Mouse (Mus musculus) gastrocnemius, postnatal 4 days (tissue): ENCODE data around the gene Nsun4. TPM values are rescaled to one million over a fixed set of nuclear protein-coding genes. Genes with fewer than 3 reads are reported as not detected.

ENCODE experiments used
- DNase-seq, 2 experiments: peaks; one replicate each; pipeline ENCODE4 v3.0.0; 2021 to 2022; ENCODE audit warnings: low spot score in 2 of 2, mixed read lengths in 2 of 2
- total RNA-seq, 2 experiments: library from RNA; stranded (reverse); gene quantifications; 2 replicates each; pipeline ENCODE4 v1.2.3; 2021

Gene Nsun4
- total RNA-seq, 2 experiments from 2014 or later: 15.0 TPM

GRCm38 (mm10) chr4:116048130-116048920 lies 5.4 kb downstream of the Nsun4 start:
- DNase-seq: peak in 1 of 2 experiments; percentile 15

- no peak for DNase-seq
Observed at GRCm38 (mm10) chr4:116047681-116048080, 6.0 kb downstream of the Nsun4 start.

- no peak for DNase-seq
Observed at GRCm38 (mm10) chr4:116046604-116047003, 7.1 kb downstream of the Nsun4 start.

- no peak for DNase-seq
Observed at GRCm38 (mm10) chr4:116042186-116042585, 11.5 kb downstream of the Nsun4 start.

- DNase-seq: no peak
Observed at GRCm38 (mm10) chr4:116040466-116040865, 13.2 kb downstream of the Nsun4 start.

GRCm38 (mm10) chr4:116033374-116033773 lies 20.3 kb downstream of the Nsun4 start:
- no peak for DNase-seq

GRCm38 (mm10) chr4:116032906-116033305 lies 20.8 kb downstream of the Nsun4 start:
- no peak for DNase-seq

GRCm38 (mm10) chr4:116017902-116018746 lies 35.6 kb downstream of the Nsun4 start, which contains the start of gene Faah:
Faah (minus strand) TSS chr4:116017926.
- DNase-seq: no peak

- peak; percentile 37 to 65 for DNase-seq
Observed at GRCm38 (mm10) chr4:116017300-116017901, 36.3 kb downstream of the Nsun4 start.

- no peak for DNase-seq
Observed at GRCm38 (mm10) chr4:116016862-116017299, 36.8 kb downstream of the Nsun4 start.

GRCm38 (mm10) chr4:116016396-116016795 lies 37.3 kb downstream of the Nsun4 start:
- no peak for DNase-seq

- DNase-seq: no peak
Observed at GRCm38 (mm10) chr4:116015996-116016395, 37.7 kb downstream of the Nsun4 start.

- no peak for DNase-seq
Observed at GRCm38 (mm10) chr4:116015502-116015901, 38.2 kb downstream of the Nsun4 start.

GRCm38 (mm10) chr4:116010186-116010585 lies 43.5 kb downstream of the Nsun4 start:
- DNase-seq: no peak

- DNase-seq: no peak
Observed at GRCm38 (mm10) chr4:116001206-116001605, 52.5 kb downstream of the Nsun4 start.

- no peak for DNase-seq
Observed at GRCm38 (mm10) chr4:116000671-116001070, 53.0 kb downstream of the Nsun4 start.

- no peak for DNase-seq
Observed at GRCm38 (mm10) chr4:115996729-115997128, 56.9 kb downstream of the Nsun4 start.

GRCm38 (mm10) chr4:115995376-115995730 lies 58.3 kb downstream of the Nsun4 start:
- DNase-seq: no peak

GRCm38 (mm10) chr4:115994662-115995375 lies 58.9 kb downstream of the Nsun4 start:
- no peak for DNase-seq

GRCm38 (mm10) chr4:115989382-115989781 lies 64.3 kb downstream of the Nsun4 start:
- DNase-seq: no peak
